In the genomic region with DNA sequence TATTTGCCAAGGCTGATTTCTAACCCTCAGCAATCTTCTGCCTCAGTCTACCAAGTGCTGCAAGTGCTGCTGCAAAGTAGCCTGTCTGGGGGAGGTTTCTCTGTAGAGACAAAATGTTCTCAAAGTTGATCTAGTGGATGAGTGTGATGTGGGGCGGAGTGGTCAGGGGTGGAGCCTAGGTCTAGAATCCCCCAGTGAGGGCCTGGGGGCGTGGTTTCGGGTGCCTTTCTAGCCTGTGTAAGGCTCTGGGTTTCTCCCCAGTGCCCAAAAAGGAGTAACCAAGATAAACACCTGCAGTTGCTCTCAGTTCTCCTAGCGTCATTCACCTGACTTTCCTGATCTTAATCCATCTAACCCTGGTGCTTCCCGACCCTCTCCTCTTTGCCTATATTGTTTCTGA, we compare ENCODE assay signal across 21 mouse cellular contexts. TPM values are rescaled to one million over a fixed set of nuclear protein-coding genes. Genes with fewer than 3 reads are reported as not detected.
DNase-seq lines count a peak whose midpoint lies in the region; ATAC-seq and TF ChIP-seq lines count a peak whose summit lies in the region.
"Had no signal": no experiment of that assay in that cellular context is flagged by ENCODE, and none has a peak within 500 bp of the region (broad histone marks: within the 10 kb centered on the region; RNA-seq: fewer than 3 reads in every experiment).

No protein-coding gene starts in this region.

- H3K4me3 ChIP-seq in embryonic facial prominence, embryonic 12.5 days: no peak overlapping the region
- no peak overlapping the region for H3K4me3 ChIP-seq in embryonic facial prominence, embryonic 10.5 days
- no peak overlapping the region for H3K4me3 ChIP-seq in thymus, adult 2 months (ENCODE audit: control insufficient read depth, insufficient read depth, low read length)
- no peak overlapping the region for H3K4me3 ChIP-seq in liver, embryonic 16.5 days (ENCODE audit: low read depth, low read length)
- H3K4me3 ChIP-seq in lung, adult 2 months (replicated peaks; ENCODE audit: extremely low read depth, low read depth, low read length): no peak overlapping the region
- H3K4me3 ChIP-seq: gastrocnemius, adult 2 months; heart, adult 2 months; neural tube, embryonic 12.5 days had no signal

- H3K4me1 ChIP-seq in embryonic facial prominence, embryonic 12.5 days: no peaks in the 10 kb centered on the region
- peaks cover 12% of the 10 kb centered on the region for H3K4me1 ChIP-seq in embryonic facial prominence, embryonic 10.5 days
- H3K4me1 ChIP-seq in thymus, adult 2 months (replicated peaks; ENCODE audit: control insufficient read depth, insufficient read depth, low read length): peaks cover 6% of the 10 kb centered on the region
- peaks cover under 1% of the 10 kb centered on the region for H3K4me1 ChIP-seq in liver, embryonic 16.5 days (ENCODE audit: control insufficient read depth, low read depth, low read length)
- H3K4me1 ChIP-seq in lung, adult 2 months (ENCODE audit: control insufficient read depth, insufficient read depth, low read length): no peaks in the 10 kb centered on the region
- H3K4me1 ChIP-seq: neural tube, embryonic 12.5 days had no signal

- H3K9me3 ChIP-seq in embryonic facial prominence, embryonic 12.5 days: no peaks in the 10 kb centered on the region
- H3K9me3 ChIP-seq in embryonic facial prominence, embryonic 10.5 days: no peaks in the 10 kb centered on the region
- no peaks in the 10 kb centered on the region for H3K9me3 ChIP-seq in liver, embryonic 16.5 days (replicated peaks; ENCODE audit: control insufficient read depth, low read length)
- H3K9me3 ChIP-seq: G1E; neural tube, embryonic 12.5 days had no signal

- H3K4me2 ChIP-seq in embryonic facial prominence, embryonic 12.5 days (replicated peaks): no peak overlapping the region
- H3K4me2 ChIP-seq in liver, embryonic 16.5 days (ENCODE audit: low read depth, low read length): no peak overlapping the region
- H3K4me2 ChIP-seq: neural tube, embryonic 12.5 days had no signal

- no peak for DNase-seq in embryonic facial prominence, embryonic 10.5 days (ENCODE audit: low spot score)
- peak; percentile 29 for DNase-seq in thymus, adult 2 months
- no peak for DNase-seq in thymus, adult 18-20 months
- no peak for DNase-seq in frontal cortex, postnatal 36 days (ENCODE audit: low spot score in 2 of 2)
- DNase-seq in right cerebral cortex, postnatal 14 days: no peak
- no peak for DNase-seq in lung, adult 2 months
- DNase-seq: adrenal gland, postnatal 25 days; cerebellum, postnatal 36 days; gastrocnemius, adult 2 months; heart, adult 2 months; kidney, postnatal 36 days; lung, postnatal 36 days; midbrain, embryonic 14.5 days; spleen, adult 18-20 months had no signal

- H3K36me3 ChIP-seq in embryonic facial prominence, embryonic 12.5 days: no peaks in the 10 kb centered on the region
- H3K36me3 ChIP-seq in embryonic facial prominence, embryonic 10.5 days (replicated peaks): no peaks in the 10 kb centered on the region
- H3K36me3 ChIP-seq in thymus, adult 2 months (ENCODE audit: control insufficient read depth, insufficient read depth, low read length): no peaks in the 10 kb centered on the region
- no peaks in the 10 kb centered on the region for H3K36me3 ChIP-seq in liver, embryonic 16.5 days (ENCODE audit: control insufficient read depth, insufficient read depth)
- H3K36me3 ChIP-seq: G1E; neural tube, embryonic 12.5 days had no signal

- H3K27ac ChIP-seq in embryonic facial prominence, embryonic 12.5 days: no peak overlapping the region
- no peak overlapping the region for H3K27ac ChIP-seq in embryonic facial prominence, embryonic 10.5 days (replicated peaks)
- H3K27ac ChIP-seq in thymus, adult 2 months (ENCODE audit: control insufficient read depth, insufficient read depth, low read length): no peak overlapping the region
- H3K27ac ChIP-seq in liver, embryonic 16.5 days (ENCODE audit: low read length): no peak overlapping the region
- H3K27ac ChIP-seq: gastrocnemius, adult 2 months; heart, adult 2 months; neural tube, embryonic 12.5 days had no signal

- 19% methylated on average over 5 of the region's 5 CpGs for WGBS in embryonic facial prominence, embryonic 12.5 days
- WGBS in embryonic facial prominence, embryonic 10.5 days: 13% methylated on average over 5 of the region's 5 CpGs
- 40% methylated on average over 5 of the region's 5 CpGs for WGBS in thymus, adult 2 months
- 11% methylated on average over 5 of the region's 5 CpGs for WGBS in liver, embryonic 16.5 days (ENCODE audit: insufficient replicate concordance)
- 19% methylated on average over 5 of the region's 5 CpGs for WGBS in lung, adult 2 months

- H3K9ac ChIP-seq in embryonic facial prominence, embryonic 12.5 days: 0 out of 2 replicates have a peak overlapping the region, but pooled peaks have one; percentile 15
- no peak overlapping the region for H3K9ac ChIP-seq in liver, embryonic 16.5 days (ENCODE audit: low read depth, low read length)
- H3K9ac ChIP-seq: neural tube, embryonic 12.5 days had no signal

- TF ChIP-seq CTCF in thymus, adult 2 months (IDR thresholded peaks at IDR 0.05; ENCODE audit: borderline replicate concordance, control insufficient read depth, extremely low read depth, insufficient read depth, low read length, poor library complexity): no peak
- TF ChIP-seq CTCF in lung, adult 2 months (IDR thresholded peaks at IDR 0.05; ENCODE audit: insufficient read depth, low read length): no peak

- no peak for TF ChIP-seq POLR2A in thymus, adult 2 months (IDR thresholded peaks at IDR 0.05; ENCODE audit: control insufficient read depth, extremely low read depth, insufficient read depth, low read length, poor library complexity)
- no peak for TF ChIP-seq POLR2A in lung, adult 2 months (IDR thresholded peaks at IDR 0.05; ENCODE audit: borderline replicate concordance, extremely low read depth, low read depth, low read length)

- peaks cover 69% of the 10 kb centered on the region for H3K27me3 ChIP-seq in embryonic facial prominence, embryonic 12.5 days
- H3K27me3 ChIP-seq in embryonic facial prominence, embryonic 10.5 days (replicated peaks; ENCODE audit: low read depth, poor library complexity, severe bottlenecking): peaks cover 91% of the 10 kb centered on the region
- no peaks in the 10 kb centered on the region; the same call in 1 of the 2 replicates for H3K27me3 ChIP-seq in thymus, adult 2 months (ENCODE audit: control insufficient read depth, insufficient read depth, low read length)
- H3K27me3 ChIP-seq in liver, embryonic 16.5 days (ENCODE audit: control insufficient read depth, insufficient read depth, low read depth, low read length): peaks cover 44% of the 10 kb centered on the region

- ATAC-seq in embryonic facial prominence, embryonic 12.5 days (ENCODE audit: insufficient number of reproducible peaks, insufficient read depth, low FRiP score, low TSS enrichment): no peak
- peak; percentile 68 for ATAC-seq in liver, embryonic 16.5 days (ENCODE audit: low read depth)

RNA-seq across cellular contexts. Expression of a gene that starts 13.6 kb away (rescaled TPM):
- 0.10 and 0.13 TPM in 2 replicates for polyA plus RNA-seq in embryonic facial prominence, embryonic 12.5 days (2016; fragmentation: Nextera tagmentation; extraction: Ambion mirVana)
- polyA plus RNA-seq in embryonic facial prominence, embryonic 10.5 days (2016; fragmentation: Nextera tagmentation; extraction: Ambion mirVana): 0.17 and 0.58 TPM in 2 replicates
- polyA plus RNA-seq in thymus, adult 2 months (2012; rRNA removed): 0.03 and 0.10 TPM in 2 replicates
- polyA plus RNA-seq in liver, embryonic 16.5 days (2015; fragmentation: Nextera tagmentation; extraction: Ambion mirVana): 0.02 TPM in 1 of 2 replicates, not detected in the other
- polyA plus RNA-seq in lung, adult 2 months (2012; rRNA removed): not detected in 2 replicates
- polyA plus RNA-seq: embryonic facial prominence, embryonic 14.5 days; G1E; heart, postnatal 0 days; limb, embryonic 11.5 days had no signal

RNA-seq across cellular contexts. Expression of a gene that starts 47.6 kb away (rescaled TPM):
- 251 and 258 TPM in 2 replicates for polyA plus RNA-seq in embryonic facial prominence, embryonic 12.5 days (2016; fragmentation: Nextera tagmentation; extraction: Ambion mirVana)
- polyA plus RNA-seq in embryonic facial prominence, embryonic 10.5 days (2016; fragmentation: Nextera tagmentation; extraction: Ambion mirVana): 225 and 235 TPM in 2 replicates
- 341 and 425 TPM in 2 replicates for polyA plus RNA-seq in thymus, adult 2 months (2012; rRNA removed)
- polyA plus RNA-seq in liver, embryonic 16.5 days (2015; fragmentation: Nextera tagmentation; extraction: Ambion mirVana): 39.8 and 44.4 TPM in 2 replicates
- 94.7 and 98.6 TPM in 2 replicates for polyA plus RNA-seq in lung, adult 2 months (2012; rRNA removed)

RNA-seq across cellular contexts. Expression of a gene that starts 57.9 kb away (rescaled TPM):
- 0.19 and 0.23 TPM in 2 replicates for polyA plus RNA-seq in embryonic facial prominence, embryonic 12.5 days (2016; fragmentation: Nextera tagmentation; extraction: Ambion mirVana)
- 0.51 and 0.75 TPM in 2 replicates for polyA plus RNA-seq in embryonic facial prominence, embryonic 10.5 days (2016; fragmentation: Nextera tagmentation; extraction: Ambion mirVana)
- 0.20 and 0.31 TPM in 2 replicates for polyA plus RNA-seq in thymus, adult 2 months (2012; rRNA removed)
- polyA plus RNA-seq in liver, embryonic 16.5 days (2015; fragmentation: Nextera tagmentation; extraction: Ambion mirVana): 0.02 TPM in 1 of 2 replicates, not detected in the other
- polyA plus RNA-seq in lung, adult 2 months (2012; rRNA removed): 0.08 and 0.11 TPM in 2 replicates
- polyA plus RNA-seq: heart, postnatal 0 days had no signal
